Mouse (Mus musculus) cerebellum, adult 18-20 months (tissue): ENCODE data around the gene Ube2e3.

Source experiments
- DNase-seq, 2 experiments: peaks; one replicate each; pipeline ENCODE4 v3.0.0; 2021

Ube2e3 gene

DNA sequence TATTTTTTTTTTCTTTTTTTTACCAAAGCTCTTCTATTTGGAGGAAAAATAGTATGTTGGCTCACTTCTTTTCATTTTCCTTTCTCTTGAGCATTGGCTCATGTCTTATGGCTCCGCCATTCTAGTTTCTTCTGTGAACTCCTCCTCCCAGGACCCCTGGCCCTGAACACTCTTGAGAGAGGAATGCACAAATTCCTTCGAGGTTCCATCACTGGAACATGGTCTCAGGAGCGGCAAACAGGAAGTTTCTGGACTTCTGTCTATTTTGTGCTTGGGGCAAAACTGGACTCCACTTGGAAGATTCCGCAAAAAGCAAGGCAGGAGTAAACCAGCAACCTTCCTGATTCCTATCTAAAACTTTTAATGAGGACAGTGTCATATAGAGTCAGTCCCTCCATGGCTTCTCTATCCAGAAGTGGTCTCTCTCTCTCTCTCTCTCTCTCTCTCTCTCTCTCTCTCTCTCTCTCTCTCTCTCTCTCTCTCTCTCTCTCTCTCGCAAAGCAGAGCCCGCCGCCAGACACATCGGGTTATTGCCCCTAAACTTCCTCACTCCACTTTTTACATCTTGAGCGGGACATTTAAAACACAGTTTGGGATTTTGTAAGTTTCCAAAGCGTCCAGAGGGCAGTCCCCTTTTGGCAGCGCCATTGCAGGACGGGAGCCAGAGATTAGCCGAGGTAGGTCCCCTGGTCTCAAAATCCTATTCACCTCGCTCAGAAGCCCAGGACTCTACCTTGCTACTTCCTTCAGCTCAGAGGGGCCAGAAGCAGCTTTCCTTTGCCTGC is at the start of gene Ube2e3:
TSS of gene Ube2e3 (plus strand) at position 399 of the 785 bp plus-strand sequence.
- DNase-seq, result no peak

DNA sequence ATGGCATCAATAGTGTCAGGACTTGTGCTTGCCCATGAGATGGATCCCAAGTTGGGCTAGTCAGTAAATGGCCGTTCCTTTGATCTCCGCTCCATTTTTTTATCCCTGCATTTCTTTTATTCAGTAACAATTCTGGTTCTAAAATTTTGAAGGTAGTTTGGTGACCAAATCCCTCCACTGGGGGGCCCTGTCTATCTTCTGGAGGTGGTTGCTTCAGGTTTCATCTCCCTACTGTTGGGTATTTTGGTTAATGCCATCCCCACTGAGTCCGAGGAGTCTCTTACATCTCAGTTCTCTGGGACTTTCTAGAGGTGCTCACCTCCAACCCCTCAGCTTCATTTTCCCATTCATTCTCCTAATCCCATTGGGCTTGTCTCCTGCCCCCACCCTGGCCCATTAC is 38.0 kb upstream of the Ube2e3 start:
- DNase-seq, result no peak

DNA sequence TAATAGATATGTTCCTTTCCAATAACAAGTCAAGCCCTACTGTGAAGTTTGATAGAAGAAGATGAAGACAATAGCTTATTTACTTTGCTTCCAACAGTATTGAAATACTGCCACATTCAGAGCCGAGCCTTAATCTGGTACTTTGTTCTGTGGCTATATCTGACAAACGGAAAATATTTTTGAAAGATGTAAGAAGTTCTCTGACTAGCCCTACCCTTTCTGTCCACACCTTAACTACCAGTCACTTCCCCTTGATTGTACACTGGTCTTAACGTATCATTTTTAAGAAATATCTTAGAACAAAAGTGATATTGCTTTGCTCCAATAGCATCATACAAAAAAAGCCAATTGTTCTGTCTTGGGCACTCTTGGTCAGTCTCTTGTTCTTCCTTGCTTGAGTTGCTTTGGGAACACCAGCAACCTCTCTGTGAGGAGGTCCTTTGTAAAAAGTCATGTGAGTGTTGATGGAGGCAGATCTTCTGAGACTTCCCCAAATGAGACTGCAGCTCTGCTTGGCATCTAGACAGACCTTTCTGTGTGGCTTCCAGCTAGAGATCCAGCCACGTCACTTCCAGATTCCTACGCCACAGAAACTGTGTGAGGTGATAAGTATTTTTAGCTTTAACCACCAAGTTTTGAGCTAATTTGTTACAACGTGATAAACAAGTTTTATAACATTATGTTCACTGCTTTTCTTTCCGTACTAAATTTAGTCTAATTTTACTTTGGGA is 26.3 kb upstream of the Ube2e3 start:
- no peak for DNase-seq

GRCm38 (mm10) chr2:78844365-78844764 is 23.6 kb upstream of the Ube2e3 start:
- DNase-seq, result no peak

- no peak for DNase-seq
Observed at GRCm38 (mm10) chr2:78845274-78845673, 22.6 kb upstream of the Ube2e3 start.

DNA sequence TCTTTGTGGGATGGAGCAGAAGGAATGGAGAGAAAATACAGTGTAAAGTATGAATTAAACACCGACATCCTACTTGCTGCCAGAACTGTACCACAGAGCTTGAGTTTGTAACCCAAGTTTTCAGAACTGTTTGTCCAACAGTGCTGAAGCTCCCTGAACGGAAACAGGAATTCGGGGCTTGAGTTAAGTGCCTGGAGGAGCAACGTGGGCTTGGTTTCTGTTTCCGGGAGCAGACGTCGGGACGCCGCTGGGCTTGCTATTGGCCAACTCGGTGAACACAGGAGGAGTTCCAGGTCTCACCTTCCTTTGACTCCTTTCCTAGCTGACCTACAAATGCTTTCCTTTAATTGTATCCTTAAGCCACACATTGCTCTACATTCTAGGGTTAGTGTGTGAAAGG is 22.2 kb upstream of the Ube2e3 start:
- DNase-seq, result no peak

- no peak for DNase-seq
Observed at GRCm38 (mm10) chr2:78854315-78854714, 13.6 kb upstream of the Ube2e3 start.

DNA sequence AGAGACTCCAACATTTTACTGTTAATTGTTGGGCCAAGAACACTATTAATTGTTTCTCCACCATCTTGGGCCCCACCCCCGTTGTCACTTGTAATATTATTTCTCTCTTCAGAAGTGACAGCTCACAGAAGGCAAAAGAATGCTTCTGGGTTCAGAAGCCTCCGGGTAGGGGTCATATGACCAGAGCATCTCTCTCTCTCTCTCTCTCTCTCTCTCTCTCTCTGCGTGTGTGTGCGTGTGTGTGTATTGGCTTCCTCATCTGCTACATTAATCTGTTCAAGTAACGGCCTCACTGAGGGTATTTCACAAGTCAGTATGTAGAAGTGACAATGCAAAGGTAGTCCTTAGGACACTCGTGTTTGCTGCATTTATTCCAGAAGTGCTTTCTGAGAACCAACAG is 9.3 kb upstream of the Ube2e3 start:
- no peak for DNase-seq

DNA sequence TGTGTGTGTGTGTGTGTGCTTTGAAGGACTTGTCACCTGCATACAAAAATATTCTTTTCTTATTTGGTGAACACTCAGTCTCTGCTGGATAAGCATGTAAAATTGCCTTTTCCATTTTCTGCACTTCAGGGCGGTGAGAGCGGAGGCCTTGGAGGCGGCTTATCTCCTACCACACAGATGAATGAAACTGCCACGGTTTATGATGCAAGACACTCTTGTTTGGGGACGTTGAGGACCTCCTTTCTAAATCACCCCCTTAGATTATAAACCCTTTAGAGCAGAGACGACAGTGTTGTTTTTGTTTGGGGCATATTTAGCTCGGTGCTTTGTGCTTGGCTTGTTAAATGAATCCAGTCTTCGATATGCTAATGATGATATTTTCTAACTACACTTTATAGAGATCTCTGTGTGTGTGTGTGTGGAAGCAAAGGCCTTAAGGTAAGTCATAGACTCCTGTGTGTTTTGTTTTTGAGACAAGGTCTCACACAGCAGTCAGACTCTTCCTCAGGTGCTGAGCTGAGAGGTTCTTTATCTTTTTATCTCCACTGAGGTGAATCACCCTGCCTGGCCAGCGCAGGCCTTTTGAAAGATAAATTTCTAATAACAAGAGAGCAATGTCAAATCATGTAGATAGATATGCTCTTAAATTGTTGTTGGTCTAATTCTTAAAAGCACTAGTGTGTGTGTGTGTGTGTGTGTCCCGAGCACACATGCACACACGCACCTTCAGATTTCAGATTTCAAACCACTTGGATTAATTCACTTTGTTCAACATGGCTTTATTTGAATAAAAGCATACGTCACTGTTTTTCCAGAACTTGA is 8.4 kb upstream of the Ube2e3 start:
- no peak for DNase-seq

DNA sequence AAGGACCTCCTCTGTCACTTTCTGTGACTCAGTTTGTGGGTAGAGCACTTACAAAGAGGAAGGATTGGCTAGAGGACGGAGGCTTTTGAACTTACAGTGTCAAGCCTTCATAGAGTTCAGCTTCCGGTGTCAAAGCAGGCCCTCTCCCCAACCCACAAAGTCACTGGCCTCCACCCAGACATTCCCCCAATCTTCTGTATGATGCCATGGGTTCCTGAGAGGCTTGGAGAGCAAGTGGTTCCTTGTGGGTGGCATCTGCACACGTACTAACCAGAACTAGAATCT is 7.9 kb upstream of the Ube2e3 start:
- no peak for DNase-seq

GRCm38 (mm10) chr2:78864116-78864515 is 3.8 kb upstream of the Ube2e3 start:
- no peak for DNase-seq

GRCm38 (mm10) chr2:78864866-78865265 is 3.1 kb upstream of the Ube2e3 start:
- no peak for DNase-seq

DNA sequence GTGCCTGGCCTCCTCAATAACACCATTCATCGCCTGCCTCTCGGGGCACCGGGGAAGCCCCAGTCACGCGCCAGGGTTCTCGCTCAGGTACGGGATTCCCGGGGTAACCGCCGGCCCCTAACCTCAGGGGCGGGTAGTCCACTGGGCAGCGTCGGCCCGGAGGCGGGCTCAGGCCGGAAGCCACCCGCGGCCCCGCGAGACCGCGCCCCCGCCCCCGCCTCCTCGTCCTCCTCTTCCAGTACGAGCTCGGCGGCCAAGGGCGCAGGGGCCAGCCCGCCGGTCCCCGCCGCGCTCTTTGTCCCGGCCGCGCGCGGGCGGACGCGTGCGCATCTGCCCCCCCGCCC is 559 bp downstream of the Ube2e3 start:
- peak; percentile 77 to 85 for DNase-seq

DNA sequence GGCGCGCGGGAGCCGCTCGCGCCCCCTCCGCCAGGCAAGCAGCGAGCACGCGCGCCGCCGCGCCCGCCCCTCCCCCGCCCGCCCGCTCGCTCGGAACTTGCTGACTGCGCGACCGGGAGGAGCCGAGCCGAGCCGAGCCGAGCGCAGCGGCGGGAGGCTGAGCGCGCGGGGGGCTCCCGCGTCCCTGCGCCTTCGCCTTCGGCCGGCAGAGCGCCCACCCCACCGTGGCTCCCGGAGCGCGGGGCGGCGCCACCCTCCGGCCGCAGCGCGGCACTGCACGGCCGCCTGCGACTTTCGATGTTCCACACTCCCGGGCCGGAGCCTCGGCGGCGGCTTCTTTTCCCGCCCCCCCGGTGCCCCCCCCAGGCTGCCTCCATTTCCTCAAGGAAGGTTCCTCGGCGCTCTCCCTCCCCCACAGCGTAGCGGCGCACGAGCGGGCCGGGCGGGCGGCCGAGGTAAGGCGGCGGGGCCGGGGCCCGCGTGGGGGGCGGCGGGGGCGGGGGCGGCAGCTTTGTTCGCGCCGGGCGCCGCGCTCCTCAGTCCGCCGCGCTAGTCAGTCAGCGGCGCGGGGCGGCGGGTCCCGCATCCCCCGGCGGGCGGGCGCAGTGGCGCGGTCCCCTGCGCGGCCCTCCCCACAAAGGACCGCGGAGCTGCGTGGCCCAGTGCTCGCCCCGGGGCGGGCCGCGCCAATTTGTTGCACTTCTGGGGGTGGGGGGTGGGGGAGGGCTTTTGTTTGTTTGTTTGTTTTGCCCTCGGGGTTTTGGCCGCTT is 1.2 kb downstream of the Ube2e3 start:
- DNase-seq, result peak; percentile 62 to 89

DNA sequence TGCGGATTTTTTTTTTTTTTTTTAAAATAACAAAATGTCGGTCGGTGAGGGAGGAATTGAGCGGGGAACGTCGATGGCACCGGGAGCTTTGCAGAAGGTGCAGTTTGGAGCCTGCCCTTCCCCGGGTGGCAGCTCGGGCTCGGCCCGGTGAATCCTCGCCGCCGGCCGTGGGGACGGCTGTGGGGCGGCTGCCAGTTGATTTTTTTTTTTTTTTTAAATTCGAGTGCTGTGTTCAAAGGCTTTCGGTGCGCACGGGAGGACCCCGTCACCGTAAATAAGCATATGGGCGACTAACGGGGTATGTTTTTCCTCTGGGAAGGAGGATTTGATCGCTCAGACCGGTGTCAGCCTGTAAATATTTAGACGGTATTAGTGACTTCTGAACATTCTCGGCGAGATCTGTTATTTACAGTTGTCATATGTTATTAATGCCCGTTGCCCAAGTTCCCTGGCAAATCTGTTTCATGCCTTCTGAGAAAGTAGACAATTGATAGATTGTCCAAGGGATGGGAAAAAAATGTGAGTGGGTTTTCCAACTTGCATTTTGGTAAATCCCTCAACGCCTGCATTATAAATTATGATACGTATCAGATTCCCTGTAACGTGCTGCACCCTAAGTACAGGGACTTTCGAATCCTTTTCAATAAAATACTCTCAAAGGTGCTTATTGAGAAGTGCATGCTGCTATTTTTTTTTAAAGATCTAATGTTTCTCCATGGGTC is 2.0 kb downstream of the Ube2e3 start:
- peak; percentile 36 to 64 for DNase-seq

DNA sequence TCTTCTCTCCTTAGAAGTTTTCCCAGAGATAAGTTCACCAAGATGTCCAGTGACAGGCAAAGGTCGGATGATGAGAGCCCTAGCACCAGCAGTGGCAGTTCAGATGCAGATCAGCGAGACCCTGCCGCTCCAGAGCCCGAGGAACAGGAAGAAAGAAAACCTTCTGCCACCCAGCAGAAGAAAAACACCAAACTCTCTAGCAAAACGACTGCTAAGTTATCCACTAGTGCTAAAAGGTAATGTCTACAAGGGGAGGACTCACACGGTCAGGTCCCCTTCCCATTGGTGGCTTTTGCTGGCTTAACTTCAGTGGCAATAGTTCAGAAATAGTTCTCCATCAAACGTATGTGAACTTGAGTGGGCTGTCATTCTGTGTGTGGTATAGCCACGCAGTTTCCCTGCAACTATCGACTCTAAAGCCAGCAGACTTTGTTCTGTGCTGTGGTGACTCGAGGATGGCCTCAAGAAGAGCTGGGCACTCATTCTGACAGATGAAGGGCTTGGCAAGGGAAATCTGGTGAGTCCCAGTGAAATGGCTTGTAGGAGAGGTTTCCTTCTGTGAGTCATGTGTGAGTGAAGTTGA is 2.6 kb downstream of the Ube2e3 start:
- DNase-seq, result peak; percentile 29 to 36

DNA sequence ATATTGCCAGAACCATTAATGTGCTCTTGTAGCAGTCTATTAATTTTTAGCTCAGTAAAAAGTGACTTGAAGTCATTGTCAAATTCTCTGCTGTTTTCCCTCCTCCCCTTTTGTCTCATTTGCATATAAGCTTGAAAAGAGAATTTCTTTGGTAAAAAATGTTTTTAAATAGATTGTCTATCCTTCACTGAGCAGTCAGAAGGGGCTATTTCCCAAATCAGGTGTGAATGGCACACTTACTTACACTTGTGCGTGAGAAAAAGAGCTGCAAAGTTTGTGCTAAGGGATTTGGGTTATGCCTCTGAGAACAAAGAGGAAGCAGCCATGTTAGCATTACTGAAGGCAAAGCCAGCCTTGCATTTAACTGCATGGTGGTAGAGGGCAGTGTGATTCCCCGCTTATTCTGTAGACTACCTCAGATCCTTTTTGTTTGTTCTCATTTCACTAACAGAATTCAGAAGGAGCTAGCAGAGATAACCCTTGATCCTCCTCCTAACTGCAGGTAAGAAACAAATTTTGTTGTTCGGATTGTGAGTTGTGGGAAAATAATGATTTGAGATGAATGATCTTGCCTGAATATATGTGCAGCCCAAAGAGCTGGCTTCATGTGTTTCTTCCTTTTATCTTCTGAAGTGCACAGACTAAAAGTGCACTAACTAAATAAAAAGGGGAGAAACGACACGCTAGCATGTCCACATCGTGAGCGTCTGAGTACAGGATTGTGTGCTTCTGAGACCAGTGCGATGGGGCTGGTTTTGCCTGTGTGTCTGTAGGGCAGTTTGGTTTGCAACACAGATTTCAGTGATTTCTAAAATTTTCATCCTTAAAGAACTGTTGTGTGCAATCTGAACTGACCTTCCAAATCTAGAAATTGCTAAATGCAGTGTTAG is 4.3 kb downstream of the Ube2e3 start:
- DNase-seq, result peak; percentile 43 to 55

DNA sequence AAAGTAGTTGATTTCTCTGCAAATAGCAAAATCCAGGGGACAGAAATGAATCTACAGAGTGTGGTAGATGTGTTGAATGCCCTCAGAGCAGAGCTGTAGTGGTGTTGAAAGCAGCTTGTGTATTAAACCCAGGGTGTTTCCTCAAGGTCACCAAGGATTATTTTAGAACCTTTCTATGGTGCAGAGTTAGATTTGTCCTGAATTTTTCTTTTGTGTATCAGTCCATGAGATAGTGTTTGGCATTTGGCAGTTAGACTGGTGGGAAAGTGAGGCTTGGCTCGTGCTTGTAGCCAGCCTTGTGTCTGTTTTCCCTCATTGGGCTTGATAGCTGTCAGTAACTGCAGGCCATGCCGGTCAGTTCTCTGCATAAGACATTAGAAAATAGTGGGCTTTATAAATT is 6.0 kb downstream of the Ube2e3 start:
- DNase-seq, result no peak

DNA sequence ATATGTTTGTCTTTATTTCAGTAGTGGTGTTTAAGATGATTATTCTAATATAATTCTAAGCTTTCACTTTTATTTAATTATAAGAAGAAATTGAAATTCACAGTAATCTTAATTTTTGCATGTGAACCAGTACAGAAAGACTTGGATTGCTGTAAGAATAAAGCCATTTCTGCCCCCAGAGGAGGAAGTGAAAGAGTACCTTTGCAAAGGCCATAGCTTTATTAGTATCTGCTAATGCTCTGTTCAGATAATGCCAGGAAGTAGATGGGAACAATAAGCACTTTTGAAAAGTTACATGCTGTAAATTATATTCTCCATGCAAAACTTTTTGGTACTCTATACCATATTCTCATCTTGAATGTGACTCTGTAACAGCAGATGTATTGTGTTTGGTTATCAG is 8.1 kb downstream of the Ube2e3 start:
- DNase-seq, result no peak

DNA sequence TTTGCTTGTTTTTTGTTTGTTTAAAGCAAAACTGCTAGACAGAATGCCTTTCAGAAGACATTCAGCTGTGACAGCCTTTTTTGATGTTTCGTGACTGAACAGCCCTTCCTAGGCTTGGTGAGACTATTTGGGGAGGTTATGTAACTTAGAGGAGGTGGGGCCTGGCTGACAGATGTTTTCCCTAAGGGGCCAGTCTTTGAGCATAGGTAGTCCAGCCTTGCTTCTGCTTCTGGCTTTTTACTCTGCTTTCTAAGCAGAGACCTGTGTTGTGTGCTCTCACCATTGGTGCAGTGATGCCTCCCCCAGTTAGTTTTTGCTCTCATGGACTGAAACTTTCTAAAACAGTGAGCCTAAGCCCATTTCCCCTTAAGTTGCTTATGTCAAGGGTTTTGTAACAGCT is 14.1 kb downstream of the Ube2e3 start:
- DNase-seq, result no peak
